Mouse (Mus musculus) heart, embryonic 14.5 days (tissue): ENCODE results near the gene Vmn2r103. TPM values are rescaled to one million over a fixed set of nuclear protein-coding genes. Genes with fewer than 3 reads are reported as not detected.

Experiments
- ATAC-seq: fragments of 200-750 bp; cut with Nextera tagmentation; 2 replicates; pipeline ENCODE4 v1.8.0; 2017; ENCODE audit warnings: low read depth, moderate TSS enrichment; ENCODE audit not compliant: insufficient number of reproducible peaks, insufficient read depth, low FRiP score
- H3K27ac ChIP-seq, 2 experiments: fragments of 200-500 bp in 1 of 2; fragments of 300-500 bp in 1 of 2; sonication (generic) in 1 of 2; replicated peaks in 1 of 2; 2 replicates each; pipeline ENCODE4 v1.5.1; 2012 to 2014; ENCODE audit warnings: low read depth in 2 of 2, low read length in 2 of 2, control low read depth in 1 of 2, mild to moderate bottlenecking in 1 of 2, mixed read lengths in 1 of 2; ENCODE audit not compliant: control insufficient read depth in 1 of 2, insufficient read depth in 1 of 2
- H3K27me3 ChIP-seq: fragments of 300-500 bp; sonication (generic); 2 replicates; pipeline ENCODE4 v1.6.1; 2014; ENCODE audit warnings: mild to moderate bottlenecking, low read length, control low read depth; ENCODE audit not compliant: control insufficient read depth, insufficient read depth
- H3K36me3 ChIP-seq: fragments of 300-500 bp; sonication (generic); 2 replicates; pipeline ENCODE4 v1.6.1; 2014; ENCODE audit warnings: mild to moderate bottlenecking, control low read depth, low read length, mixed read lengths; ENCODE audit not compliant: control insufficient read depth, insufficient read depth
- H3K4me1 ChIP-seq, 2 experiments: fragments of 200-500 bp in 1 of 2; fragments of 300-500 bp in 1 of 2; sonication (generic) in 1 of 2; 2 replicates each; pipeline ENCODE4 v1.6.1; 2012 to 2014; ENCODE audit warnings: low read length in 2 of 2, control low read depth in 1 of 2, mixed read lengths in 1 of 2; ENCODE audit not compliant: control insufficient read depth in 2 of 2, insufficient read depth in 2 of 2
- H3K4me2 ChIP-seq: fragments of 300-500 bp; sonication (generic); 2 replicates; pipeline ENCODE4 v1.6.1; 2014; ENCODE audit warnings: mild to moderate bottlenecking, low read length
- H3K4me3 ChIP-seq, 2 experiments: fragments of 200-500 bp in 1 of 2; fragments of 300-500 bp in 1 of 2; sonication (generic) in 1 of 2; 2 replicates each; pipeline ENCODE4 v1.5.1; 2012 to 2014; ENCODE audit warnings: low read length in 2 of 2, mild to moderate bottlenecking in 2 of 2, control low read depth in 1 of 2, low read depth in 1 of 2, moderate library complexity in 1 of 2; ENCODE audit not compliant: control insufficient read depth in 1 of 2, insufficient read depth in 1 of 2
- H3K9ac ChIP-seq: fragments of 300-500 bp; sonication (generic); 2 replicates; pipeline ENCODE4 v1.6.1; 2014; ENCODE audit warnings: mild to moderate bottlenecking, low read length
- H3K9me3 ChIP-seq: fragments of 300-500 bp; sonication (generic); 2 replicates; pipeline ENCODE4 v1.6.1; 2016; ENCODE audit warnings: low read length, control low read depth; ENCODE audit not compliant: control insufficient read depth
- WGBS: fragments of 180-500 bp; shearing (Covaris S2); extraction: QIAGEN DNeasy Blood & Tissue Kit; methylation state at CpG from one replicate; pipeline ENCODE4 v1.1.7; 2014; 5-methylcytosine and 5-hydroxymethylcytosine counted together
- polyA plus RNA-seq: library from polyadenylated mRNA; unstranded; fragments of >200 nt; fragmentation: Nextera tagmentation; extraction: Ambion mirVana; gene quantifications from 2 replicates; pipeline ENCODE4 v1.2.1, GENCODE M21; 2014

Gene Vmn2r103
- not detected in 2 replicates for polyA plus RNA-seq

DNA sequence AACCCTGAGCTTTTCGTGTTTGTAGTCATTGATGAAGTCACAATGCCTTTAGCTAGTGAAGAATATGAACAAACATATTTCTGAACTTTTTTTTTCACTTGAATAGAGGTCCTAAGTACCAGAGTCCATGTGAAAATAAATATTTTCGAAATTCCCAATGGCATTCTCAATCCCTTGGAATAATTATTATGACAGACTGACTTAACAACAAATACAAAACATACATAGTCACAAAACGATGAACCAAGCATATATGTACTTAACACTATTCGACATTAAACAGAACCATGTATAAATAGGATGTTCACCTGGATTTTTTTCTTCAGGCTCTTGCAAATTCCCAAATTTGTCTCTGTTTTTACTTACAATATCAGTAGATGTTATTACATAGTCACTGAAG lies at the start of gene Vmn2r103:
TSS of gene Vmn2r103 (plus strand) at position 301 of the 400 bp plus-strand sequence.
- no peaks in the 10 kb centered on the region for H3K36me3 ChIP-seq
- H3K4me2 ChIP-seq: no peak within 1 kb of the TSS
- H3K9ac ChIP-seq: no peak within 1 kb of the TSS
- 50% methylated on average over 4 of the region's 4 CpGs for WGBS
- H3K4me3 ChIP-seq: no peak within 1 kb of the TSS
- no peaks in the 10 kb centered on the region for H3K4me1 ChIP-seq
- H3K9me3 ChIP-seq: no peaks in the 10 kb centered on the region
- ATAC-seq: no peak
- H3K27ac ChIP-seq: no peak within 1 kb of the TSS
- H3K27me3 ChIP-seq: no peaks in the 10 kb centered on the region

DNA sequence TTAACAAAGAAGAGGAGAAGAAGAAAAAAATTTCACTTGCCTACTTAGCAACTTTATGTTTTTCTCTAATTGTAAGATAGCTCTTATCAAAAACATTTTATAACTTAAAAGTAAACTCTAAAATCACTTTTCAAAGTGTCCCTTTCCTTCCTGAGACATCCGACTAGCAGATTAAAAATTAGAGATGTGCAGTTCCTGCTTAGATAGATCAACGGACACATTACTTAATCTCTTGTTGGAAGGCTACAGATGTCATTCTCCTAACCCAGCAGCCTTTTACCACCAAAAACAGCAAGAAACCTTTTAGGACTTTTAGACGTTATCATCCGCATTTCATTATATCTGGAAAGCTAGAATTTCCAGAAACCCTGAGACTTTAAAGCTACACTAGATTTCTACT lies 5.8 kb downstream of the Vmn2r103 start:
- H3K36me3 ChIP-seq: no peaks in the 10 kb centered on the region
- H3K4me3 ChIP-seq: no peak overlapping the region
- H3K4me1 ChIP-seq: no peaks in the 10 kb centered on the region
- H3K9ac ChIP-seq: no peak overlapping the region
- H3K9me3 ChIP-seq: no peaks in the 10 kb centered on the region
- no peak for ATAC-seq
- no peak overlapping the region for H3K27ac ChIP-seq
- WGBS: 74% methylated on average over 4 of the region's 4 CpGs
- H3K27me3 ChIP-seq: no peaks in the 10 kb centered on the region
- H3K4me2 ChIP-seq: no peak overlapping the region

DNA sequence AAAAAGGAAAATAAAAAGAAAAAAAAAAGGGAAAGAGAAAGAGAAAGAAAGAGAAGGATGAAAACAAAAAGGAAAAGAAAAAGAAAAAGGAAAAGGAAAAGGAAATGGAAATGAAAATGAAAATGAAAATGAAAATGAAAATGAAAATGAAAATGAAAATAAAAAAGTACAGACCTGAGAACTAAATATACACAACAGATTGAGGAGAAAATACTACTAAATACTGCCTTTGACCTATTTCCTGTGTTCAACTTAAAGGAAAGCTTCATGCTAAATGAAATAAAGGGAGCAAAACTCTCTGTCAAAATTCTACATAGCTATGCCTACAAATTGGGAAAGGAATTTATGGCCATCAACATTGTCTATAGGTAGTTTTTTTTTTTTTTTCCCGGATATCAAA lies 16.1 kb downstream of the Vmn2r103 start:
- Histone ChIP-seq H3K36me3 (no peaks in the 10 kb centered on the region), H3K4me3 (no peak overlapping the region), H3K27me3 (no peaks in the 10 kb centered on the region), H3K27ac (no peak overlapping the region), H3K9ac (no peak overlapping the region), H3K4me2 (no peak overlapping the region), H3K9me3 (no peaks in the 10 kb centered on the region), H3K4me1 (no peaks in the 10 kb centered on the region)
- no peak for ATAC-seq
- 55% methylated on average over 1 of the region's 1 CpGs for WGBS

Other genes with a start within 250 kb of the Vmn2r103 start
- not detected in 2 replicates for gene Vmn2r101, start 196.1 kb upstream of the Vmn2r103 start, polyA plus RNA-seq
- gene Vmn2r102, start 113.0 kb upstream of the Vmn2r103 start, polyA plus RNA-seq: not detected in 2 replicates